Mouse (Mus musculus) ES-CJ7 (cell line): ENCODE measurements at regions not wholly inside any gene's neighbourhood (a gene's known extent, or its start where the extent isn't known, plus 50 kb on each side); places are given as distances from the start of the nearest gene placed in this dataset.

Experiments
- DNase-seq: peaks from one replicate; pipeline ENCODE4 v3.0.0; 2011; ENCODE audit warnings: low read depth, low spot score

GRCm38 (mm10) chr3:61740088-61740487 lies 374.3 kb upstream of the B430305J03Rik start:
- no peak for DNase-seq

GRCm38 (mm10) chr3:61738528-61738927 lies 372.8 kb upstream of the B430305J03Rik start:
- DNase-seq: no peak

GRCm38 (mm10) chr3:61716785-61717184 lies 351.0 kb upstream of the B430305J03Rik start:
- no peak for DNase-seq

GRCm38 (mm10) chr3:61687933-61688705 lies 322.4 kb upstream of the B430305J03Rik start:
- DNase-seq: no peak

- DNase-seq: no peak
These were observed 305.1 kb upstream of the B430305J03Rik start for GRCm38 (mm10) chr3:61670874-61671273.

- no peak for DNase-seq
These were observed 290.4 kb upstream of the B430305J03Rik start for GRCm38 (mm10) chr3:61656143-61656542.

GRCm38 (mm10) chr3:61628535-61628934 lies 262.8 kb upstream of the B430305J03Rik start:
- DNase-seq: no peak

GRCm38 (mm10) chr3:61628099-61628498 lies 262.3 kb upstream of the B430305J03Rik start:
- DNase-seq: no peak

- no peak for DNase-seq
These were observed 258.3 kb upstream of the B430305J03Rik start for GRCm38 (mm10) chr3:61623954-61624487.

GRCm38 (mm10) chr3:61605469-61605868 lies 239.7 kb upstream of the B430305J03Rik start:
- no peak for DNase-seq

- no peak for DNase-seq
These were observed 237.1 kb upstream of the B430305J03Rik start for GRCm38 (mm10) chr3:61602891-61603290.

GRCm38 (mm10) chr3:61595574-61595973 lies 229.8 kb upstream of the B430305J03Rik start:
- no peak for DNase-seq

GRCm38 (mm10) chr3:61592342-61592741 lies 226.6 kb upstream of the B430305J03Rik start:
- no peak for DNase-seq

GRCm38 (mm10) chr3:61583669-61584068 lies 217.9 kb upstream of the B430305J03Rik start:
- no peak for DNase-seq

- DNase-seq: no peak
These were observed 217.2 kb upstream of the B430305J03Rik start for GRCm38 (mm10) chr3:61582927-61583326.

GRCm38 (mm10) chr3:61580252-61580651 lies 214.5 kb upstream of the B430305J03Rik start:
- DNase-seq: no peak

GRCm38 (mm10) chr3:61537113-61537512 lies 171.4 kb upstream of the B430305J03Rik start:
- no peak for DNase-seq

GRCm38 (mm10) chr3:61535751-61536150 lies 170.0 kb upstream of the B430305J03Rik start:
- DNase-seq: no peak

- DNase-seq: no peak
These were observed 137.4 kb upstream of the B430305J03Rik start for GRCm38 (mm10) chr3:61503178-61503577.

GRCm38 (mm10) chr3:61494835-61495234 lies 129.1 kb upstream of the B430305J03Rik start:
- DNase-seq: no peak

GRCm38 (mm10) chr3:61486808-61487389 lies 121.1 kb upstream of the B430305J03Rik start:
- no peak for DNase-seq

GRCm38 (mm10) chr3:61478861-61479584 lies 113.3 kb upstream of the B430305J03Rik start:
- DNase-seq: peak; percentile 66
